Mouse (Mus musculus) olfactory bulb, adult 2 months (tissue): ENCODE results near the gene Vps8.

Experiments used
- CTCF ChIP-seq: fragments of 200-500 bp; IDR thresholded peaks from 2 replicates; pipeline ENCODE4 v1.5.1; 2012; ENCODE audit warnings: low read depth, mild to moderate bottlenecking, low read length, moderate library complexity; ENCODE audit not compliant: insufficient read depth
- POLR2A ChIP-seq: fragments of 200-500 bp; IDR thresholded peaks from 2 replicates; pipeline ENCODE4 v1.6.1; 2012; ENCODE audit warnings: mild to moderate bottlenecking, low read depth, low read length, moderate library complexity; ENCODE audit not compliant: insufficient read depth

GRCm38 (mm10) chr16:21569952-21570351, 147.0 kb downstream of the Vps8 start:
- TF ChIP-seq CTCF (no peak), POLR2A (no peak)
